Mouse (Mus musculus): ENCODE results near the gene Ntrk2. TPM values are rescaled to one million over a fixed set of nuclear protein-coding genes. Genes with fewer than 3 reads are reported as not detected.

Gene Ntrk2
- total and polyA plus RNA-seq, 3 experiments: 0.11 TPM; not detected in 2

DNA sequence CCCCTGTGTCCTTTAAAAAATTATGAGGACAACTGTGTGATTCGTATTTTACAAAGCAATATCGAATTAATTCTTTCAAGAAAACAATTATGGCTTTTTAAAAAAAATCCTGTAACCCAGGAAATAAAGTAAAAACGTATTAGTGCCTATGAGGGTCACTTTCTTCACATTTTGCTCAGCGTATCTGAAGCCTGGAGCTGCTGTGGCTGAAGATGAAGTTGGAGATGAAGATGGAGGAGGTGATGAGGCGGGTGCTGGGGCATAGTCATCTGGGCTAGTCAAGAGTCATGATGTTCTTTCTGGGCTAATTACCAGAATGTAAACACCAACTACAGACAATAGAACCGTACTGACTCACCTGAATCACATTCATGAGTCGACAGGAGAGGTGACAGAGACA, 15.6 kb upstream of the Ntrk2 start:
- H3K4me1 ChIP-seq (ENCODE audit: insufficient read depth, low read depth, low read length): no peaks in the 10 kb centered on the region
- no peak for ATAC-seq (ENCODE audit: extremely low read depth, insufficient number of reproducible peaks, low FRiP score, poor library complexity, severe bottlenecking)
- no peak for TF ChIP-seq GATA1 (IDR thresholded peaks at IDR 0.05; ENCODE audit: borderline replicate concordance, low read length)
- TF ChIP-seq POLR2AphosphoS5 (IDR thresholded peaks at IDR 0.05; ENCODE audit: insufficient replicate concordance, low read depth, low read length): no peak
- TF ChIP-seq TAL1 (conservative IDR thresholded peaks at IDR 0.05; ENCODE audit: low read depth, low read length): no peak
- no peak for TF ChIP-seq GATA2 (IDR thresholded peaks at IDR 0.05; ENCODE audit: borderline replicate concordance, low read depth, low read length)
- TF ChIP-seq CTCF (IDR thresholded peaks at IDR 0.05; ENCODE audit: low read depth, low read length): no peak
- no peak overlapping the region for H3K4me3 ChIP-seq (ENCODE audit: low read depth, low read length)
- peaks cover 45% of the 10 kb centered on the region for H3K9me3 ChIP-seq (replicated peaks)
- no peaks in the 10 kb centered on the region for H3K27me3 ChIP-seq (ENCODE audit: insufficient read depth, low read length)
- H3K36me3 ChIP-seq (replicated peaks): no peaks in the 10 kb centered on the region
- no peak for DNase-seq (ENCODE audit: low spot score)

DNA sequence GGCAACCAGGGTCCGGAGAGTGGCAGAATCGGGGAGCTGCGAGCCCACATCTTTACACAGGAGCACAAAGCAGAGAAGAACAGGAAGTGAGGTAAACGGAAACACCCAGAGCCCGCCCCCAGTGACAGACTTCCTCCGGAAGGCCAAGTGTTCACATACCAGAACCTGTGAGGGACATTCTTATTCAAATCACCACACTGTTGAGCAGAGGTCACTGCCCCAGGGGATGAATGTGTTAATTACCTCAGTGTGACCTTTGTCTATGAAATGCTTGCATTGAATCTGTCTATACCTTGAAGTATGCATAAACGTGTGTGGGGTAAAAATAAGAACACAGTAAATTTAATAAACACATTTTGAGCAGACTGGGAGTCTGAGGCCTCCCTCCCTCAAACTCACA, 9.0 kb upstream of the Ntrk2 start:
- no peaks in the 10 kb centered on the region for H3K27me3 ChIP-seq (ENCODE audit: insufficient read depth, low read length)
- no peak for TF ChIP-seq GATA1 (IDR thresholded peaks at IDR 0.05; ENCODE audit: borderline replicate concordance, low read length)
- no peak for TF ChIP-seq POLR2AphosphoS5 (IDR thresholded peaks at IDR 0.05; ENCODE audit: insufficient replicate concordance, low read depth, low read length)
- no peak for TF ChIP-seq GATA2 (IDR thresholded peaks at IDR 0.05; ENCODE audit: borderline replicate concordance, low read depth, low read length)
- no peak for TF ChIP-seq CTCF (IDR thresholded peaks at IDR 0.05; ENCODE audit: low read depth, low read length)
- no peak for TF ChIP-seq TAL1 (conservative IDR thresholded peaks at IDR 0.05; ENCODE audit: low read depth, low read length)
- no peaks in the 10 kb centered on the region for H3K36me3 ChIP-seq (replicated peaks)
- ATAC-seq (ENCODE audit: extremely low read depth, insufficient number of reproducible peaks, low FRiP score, poor library complexity, severe bottlenecking) (no peak), DNase-seq (ENCODE audit: low spot score) (no peak)
- no peak overlapping the region for H3K4me3 ChIP-seq (ENCODE audit: low read depth, low read length)
- no peaks in the 10 kb centered on the region for H3K4me1 ChIP-seq (ENCODE audit: insufficient read depth, low read depth, low read length)
- H3K9me3 ChIP-seq (replicated peaks): peaks cover 37% of the 10 kb centered on the region

DNA sequence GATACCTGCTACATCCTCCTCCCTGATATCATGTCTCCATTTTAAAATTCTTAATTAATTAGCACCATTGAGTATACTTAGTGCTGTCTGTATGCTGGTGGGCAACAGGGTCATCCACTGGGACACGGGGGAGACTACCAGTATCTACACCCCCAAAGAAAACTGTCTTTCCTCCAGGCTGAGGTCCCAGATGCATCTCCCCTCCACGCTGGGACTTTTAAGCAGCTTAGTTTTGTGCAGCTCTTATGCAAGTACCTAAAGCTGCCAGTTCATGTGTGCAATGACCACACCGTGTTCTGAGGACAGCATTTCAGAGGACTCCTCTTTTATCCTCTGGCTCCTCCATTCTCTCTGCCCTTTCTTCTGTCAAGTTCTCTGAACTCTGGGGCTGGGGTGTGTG, 5.1 kb upstream of the Ntrk2 start:
- H3K4me1 ChIP-seq (ENCODE audit: insufficient read depth, low read depth, low read length): no peaks in the 10 kb centered on the region
- no peak for TF ChIP-seq CTCF (IDR thresholded peaks at IDR 0.05; ENCODE audit: low read depth, low read length)
- TF ChIP-seq GATA1 (IDR thresholded peaks at IDR 0.05; ENCODE audit: borderline replicate concordance, low read length): no peak
- no peaks in the 10 kb centered on the region for H3K27me3 ChIP-seq (ENCODE audit: insufficient read depth, low read length)
- H3K9me3 ChIP-seq (replicated peaks): peaks cover 58% of the 10 kb centered on the region
- ATAC-seq (ENCODE audit: extremely low read depth, insufficient number of reproducible peaks, low FRiP score, poor library complexity, severe bottlenecking) (no peak), DNase-seq (ENCODE audit: low spot score) (no peak)
- no peak overlapping the region for H3K4me3 ChIP-seq (ENCODE audit: low read depth, low read length)
- no peaks in the 10 kb centered on the region for H3K36me3 ChIP-seq (replicated peaks)

DNA sequence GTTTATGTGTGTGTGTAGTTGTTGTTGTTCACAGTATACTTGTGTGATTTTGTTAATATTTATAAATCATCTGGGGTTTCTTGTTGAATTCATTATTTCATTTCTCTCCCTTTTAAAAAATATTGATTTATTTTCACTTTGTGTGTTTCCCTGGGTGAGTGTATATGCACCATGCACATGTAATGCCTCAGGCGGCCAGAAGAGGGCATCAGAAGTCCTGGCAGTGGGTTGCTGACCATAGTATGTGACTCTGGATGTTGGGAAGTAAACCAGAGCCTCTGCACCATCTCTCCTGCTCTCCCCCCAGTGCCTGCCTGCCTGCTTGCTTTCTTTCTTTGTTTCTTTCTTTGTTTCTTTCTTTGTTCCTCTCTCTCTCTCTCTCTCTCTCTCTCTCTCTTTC, 2.5 kb upstream of the Ntrk2 start:
- no peak for DNase-seq (ENCODE audit: low spot score)
- Histone ChIP-seq H3K27me3 (ENCODE audit: insufficient read depth, low read length) (no peaks in the 10 kb centered on the region), H3K36me3 (replicated peaks) (no peaks in the 10 kb centered on the region), H3K4me3 (ENCODE audit: low read depth, low read length) (no peak overlapping the region), H3K9me3 (replicated peaks) (peaks cover 66% of the 10 kb centered on the region), H3K4me1 (ENCODE audit: insufficient read depth, low read depth, low read length) (no peaks in the 10 kb centered on the region)
- TF ChIP-seq GATA1 (IDR thresholded peaks at IDR 0.05; ENCODE audit: borderline replicate concordance, low read length) (no peak), TAL1 (conservative IDR thresholded peaks at IDR 0.05; ENCODE audit: low read depth, low read length) (no peak), GATA2 (IDR thresholded peaks at IDR 0.05; ENCODE audit: borderline replicate concordance, low read depth, low read length) (no peak), POLR2AphosphoS5 (IDR thresholded peaks at IDR 0.05; ENCODE audit: insufficient replicate concordance, low read depth, low read length) (no peak), CTCF (IDR thresholded peaks at IDR 0.05; ENCODE audit: low read depth, low read length) (no peak)
- no peak for ATAC-seq (ENCODE audit: extremely low read depth, insufficient number of reproducible peaks, low FRiP score, poor library complexity, severe bottlenecking)

DNA sequence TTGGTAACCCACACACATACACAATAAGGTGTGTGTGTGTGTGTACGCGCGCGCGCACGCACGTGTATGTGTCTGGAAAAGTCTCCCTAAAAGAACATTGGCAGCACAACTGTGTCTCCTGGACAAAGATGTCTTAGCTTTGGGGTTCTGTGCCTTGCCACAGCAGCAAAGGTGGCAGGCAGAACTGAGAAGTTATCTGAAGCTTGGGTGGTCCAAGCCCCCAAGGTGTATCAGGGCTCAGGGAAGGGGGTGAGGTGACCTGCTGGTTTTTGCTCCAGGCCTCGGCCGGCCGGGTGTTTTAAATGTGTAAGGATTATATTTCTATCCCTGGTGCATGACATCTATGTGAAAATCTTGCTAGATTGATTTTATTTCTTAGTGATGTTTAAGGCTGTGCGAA, 536 bp upstream of the Ntrk2 start:
- H3K4me3 ChIP-seq (ENCODE audit: low read depth, low read length): no peak overlapping the region
- no peaks in the 10 kb centered on the region for H3K4me1 ChIP-seq (ENCODE audit: insufficient read depth, low read depth, low read length)
- DNase-seq (ENCODE audit: low spot score): no peak
- H3K9me3 ChIP-seq (replicated peaks): peaks cover 72% of the 10 kb centered on the region
- TF ChIP-seq GATA2 (IDR thresholded peaks at IDR 0.05; ENCODE audit: borderline replicate concordance, low read depth, low read length): no peak
- no peak for TF ChIP-seq TAL1 (conservative IDR thresholded peaks at IDR 0.05; ENCODE audit: low read depth, low read length)
- TF ChIP-seq CTCF (IDR thresholded peaks at IDR 0.05; ENCODE audit: low read depth, low read length): no peak
- no peak for TF ChIP-seq GATA1 (IDR thresholded peaks at IDR 0.05; ENCODE audit: borderline replicate concordance, low read length)
- no peak for TF ChIP-seq POLR2AphosphoS5 (IDR thresholded peaks at IDR 0.05; ENCODE audit: insufficient replicate concordance, low read depth, low read length)
- ATAC-seq (ENCODE audit: extremely low read depth, insufficient number of reproducible peaks, low FRiP score, poor library complexity, severe bottlenecking): no peak
- no peaks in the 10 kb centered on the region for H3K36me3 ChIP-seq (replicated peaks)
- no peaks in the 10 kb centered on the region for H3K27me3 ChIP-seq (ENCODE audit: insufficient read depth, low read length)

DNA sequence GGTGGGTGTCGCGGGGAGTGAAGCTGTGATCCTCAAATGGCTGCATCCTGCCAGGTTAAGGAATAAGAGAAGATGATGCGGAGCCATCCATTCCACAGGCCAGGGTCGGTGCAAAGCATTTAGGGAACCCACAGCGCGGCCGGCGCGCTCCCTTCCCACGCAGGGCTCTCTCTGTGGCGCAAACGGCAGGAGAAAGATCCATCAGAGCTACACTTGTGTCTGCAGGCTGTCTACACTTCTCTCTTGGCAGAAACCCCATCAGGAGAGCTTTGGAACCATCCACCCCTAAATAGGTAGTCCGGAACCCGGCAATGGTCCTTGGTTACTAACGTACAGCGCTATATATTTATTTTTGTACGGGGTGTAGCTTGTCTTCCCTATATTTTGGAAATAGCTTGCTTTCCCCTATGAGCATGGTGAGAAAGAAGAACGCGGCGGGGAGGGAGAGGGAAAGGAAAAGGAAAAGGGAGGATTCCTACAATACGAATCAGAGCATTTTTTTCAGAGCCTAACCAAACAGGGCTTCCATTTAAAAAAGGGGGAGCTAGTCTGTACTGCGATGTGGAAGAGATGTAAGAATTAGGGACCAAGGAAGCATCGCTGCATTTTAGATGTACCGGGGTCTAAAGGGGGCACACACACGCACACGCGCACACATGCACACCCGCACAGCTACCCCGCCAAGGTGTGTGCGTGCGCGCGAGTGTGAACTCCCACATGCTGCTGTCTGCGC, 693 bp downstream of the Ntrk2 start:
- no peaks in the 10 kb centered on the region for H3K27me3 ChIP-seq (ENCODE audit: insufficient read depth, low read length)
- H3K36me3 ChIP-seq (replicated peaks): no peaks in the 10 kb centered on the region
- no peaks in the 10 kb centered on the region for H3K4me1 ChIP-seq (ENCODE audit: insufficient read depth, low read depth, low read length)
- DNase-seq (ENCODE audit: low spot score) (no peak), ATAC-seq (ENCODE audit: extremely low read depth, insufficient number of reproducible peaks, low FRiP score, poor library complexity, severe bottlenecking) (no peak)
- TF ChIP-seq POLR2AphosphoS5 (IDR thresholded peaks at IDR 0.05; ENCODE audit: insufficient replicate concordance, low read depth, low read length): no peak
- TF ChIP-seq TAL1 (conservative IDR thresholded peaks at IDR 0.05; ENCODE audit: low read depth, low read length): no peak
- no peak for TF ChIP-seq GATA2 (IDR thresholded peaks at IDR 0.05; ENCODE audit: borderline replicate concordance, low read depth, low read length)
- no peak for TF ChIP-seq CTCF (IDR thresholded peaks at IDR 0.05; ENCODE audit: low read depth, low read length)
- TF ChIP-seq GATA1 (IDR thresholded peaks at IDR 0.05; ENCODE audit: borderline replicate concordance, low read length): no peak
- H3K4me3 ChIP-seq (ENCODE audit: low read depth, low read length): peak overlapping the region; percentile 35; the same call in 1 of the 2 replicates
- H3K9me3 ChIP-seq (replicated peaks): peaks cover 74% of the 10 kb centered on the region
